Mouse (Mus musculus) heart, adult 2 months (tissue): ENCODE data around the gene Ncoa5. TPM values are rescaled to one million over a fixed set of nuclear protein-coding genes. Genes with fewer than 3 reads are reported as not detected.
A peak's percentile ranks its signal among the peaks of the same experiment; 100 is the strongest.

Source experiments
- DNase-seq, 2 experiments: peaks; one replicate each; pipeline ENCODE4 v3.0.0; 2021
- H3K27ac ChIP-seq: fragments of 200-600 bp; 2 replicates; pipeline ENCODE4 v1.8.1; 2022
- H3K27me3 ChIP-seq: fragments of 200-500 bp; 2 replicates; pipeline ENCODE4 v1.6.1; 2012; ENCODE audit warnings: mild to moderate bottlenecking, low read length, inconsistent platforms, mixed read lengths; ENCODE audit not compliant: control insufficient read depth, insufficient read depth
- H3K36me3 ChIP-seq: fragments of 200-500 bp; 2 replicates; pipeline ENCODE4 v1.6.1; 2012; ENCODE audit warnings: low read length, inconsistent platforms; ENCODE audit not compliant: control insufficient read depth, insufficient read depth
- H3K4me1 ChIP-seq: fragments of 200-500 bp; 2 replicates; pipeline ENCODE4 v1.6.1; 2011; ENCODE audit warnings: low read length; ENCODE audit not compliant: control insufficient read depth, insufficient read depth
- H3K4me3 ChIP-seq: fragments of 200-600 bp; 2 replicates; pipeline ENCODE4 v1.8.1; 2022
- H3K79me2 ChIP-seq: fragments of 200-500 bp; replicated peaks from 2 replicates; pipeline ENCODE4 v1.6.1; 2012; ENCODE audit warnings: mild to moderate bottlenecking, inconsistent platforms, low read length, moderate library complexity, mixed read lengths; ENCODE audit not compliant: control insufficient read depth, insufficient read depth
- H3K9ac ChIP-seq: fragments of 200-500 bp; 2 replicates; pipeline ENCODE4 v1.6.1; 2012; ENCODE audit warnings: low read depth, mild to moderate bottlenecking, control low read depth, inconsistent platforms, low read length, mixed read lengths
- CTCF ChIP-seq: fragments of 200-600 bp; IDR thresholded peaks from 2 replicates; pipeline ENCODE4 v1.8.1; 2022; ENCODE audit warnings: antibody characterized with exemption, mild to moderate bottlenecking, moderate library complexity
- EP300 ChIP-seq: fragments of 200-500 bp; IDR thresholded peaks from 2 replicates; pipeline ENCODE4 v1.6.1; 2011; ENCODE audit warnings: low read depth, low read length, control low read depth; ENCODE audit not compliant: insufficient read depth
- POLR2A ChIP-seq: fragments of 200-500 bp; IDR thresholded peaks from 2 replicates; pipeline ENCODE4 v1.6.1; 2011; ENCODE audit warnings: mild to moderate bottlenecking, low read depth, low read length, control low read depth; ENCODE audit not compliant: insufficient read depth
- WGBS: fragments of 180-500 bp; shearing (Covaris S2); methylation state at CpG from one replicate; pipeline ENCODE4 v1.1.7; 2018; 5-methylcytosine and 5-hydroxymethylcytosine counted together
- intact Hi-C: fragments of 180-260 bp; cut with DNase I; formaldehyde crosslinking; loops from one replicate; pipeline ENCODE4 v1.15.1; 2025
- polyA plus RNA-seq: library from polyadenylated mRNA; depleted of rRNA; stranded (reverse); fragments of >200 nt; gene quantifications from 2 replicates; pipeline ENCODE4 v1.2.3, GENCODE M21; 2012; rRNA removed
- total RNA-seq, 2 experiments: library from RNA; stranded (reverse); gene quantifications; 2 replicates each; pipeline ENCODE4 v1.2.3; 2021

The Ncoa5 gene
- total and polyA plus RNA-seq, 3 experiments, result 16.4 to 20.6 (median 18.6) TPM

DNA sequence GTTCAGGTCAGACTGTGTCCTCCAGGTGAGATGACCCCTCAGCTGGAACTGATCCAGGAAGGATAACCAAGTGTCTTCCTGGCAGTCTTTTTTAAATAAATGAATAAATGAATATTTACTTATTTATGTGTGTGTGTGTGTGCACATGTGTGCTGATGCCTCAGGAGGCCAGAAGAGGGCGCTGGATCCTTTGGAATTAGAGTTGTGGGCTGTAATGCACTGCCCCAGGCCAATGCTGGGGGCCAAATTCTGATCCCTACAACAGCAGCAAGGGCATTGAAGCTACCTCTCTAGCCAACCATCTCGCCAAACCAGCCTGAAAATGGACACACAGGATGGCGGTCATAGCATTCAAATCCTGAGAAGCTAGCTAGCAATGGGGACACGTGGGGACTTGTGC lies 78.9 kb downstream of the Ncoa5 start:
- Histone ChIP-seq H3K4me1 (no peaks in the 10 kb centered on the region; the same call in 1 of the 2 replicates), H3K4me3 (no peak overlapping the region), H3K9ac (no peak overlapping the region), H3K36me3 (no peaks in the 10 kb centered on the region), H3K27ac (no peak overlapping the region), H3K27me3 (0 out of 2 replicates have a peak, but pooled peaks cover 1% of the 10 kb centered on the region), H3K79me2 (no peaks in the 10 kb centered on the region)
- WGBS, result 73% methylated on average over 4 of the region's 4 CpGs
- DNase-seq, result no peak
- TF ChIP-seq POLR2A (no peak), EP300 (no peak), CTCF (no peak)
- intact Hi-C loops, result loop anchor here (10.0 kb wide), 1 partner anchor 319 kb away; no protein-coding TSS in a partner anchor

GRCm38 (mm10) chr2:164953224-164953623 lies 81.4 kb downstream of the Ncoa5 start:
- peaks cover 18% of the 10 kb centered on the region for H3K27me3 ChIP-seq
- intact Hi-C loops, result loop anchor here (2.0 to 10.0 kb wide), 3 partner anchors 160 to 409 kb away; no protein-coding TSS in a partner anchor
- no peak overlapping the region for H3K9ac ChIP-seq
- no peaks in the 10 kb centered on the region for H3K36me3 ChIP-seq
- DNase-seq, result peak; percentile 71 to 81
- TF ChIP-seq CTCF, result peak; percentile 96
- TF ChIP-seq POLR2A, result no peak
- H3K4me1 ChIP-seq, result no peaks in the 10 kb centered on the region
- WGBS, result 2% methylated on average over 21 of the region's 21 CpGs
- no peak overlapping the region for H3K4me3 ChIP-seq
- H3K27ac ChIP-seq, result no peak overlapping the region
- H3K79me2 ChIP-seq, result no peaks in the 10 kb centered on the region

DNA sequence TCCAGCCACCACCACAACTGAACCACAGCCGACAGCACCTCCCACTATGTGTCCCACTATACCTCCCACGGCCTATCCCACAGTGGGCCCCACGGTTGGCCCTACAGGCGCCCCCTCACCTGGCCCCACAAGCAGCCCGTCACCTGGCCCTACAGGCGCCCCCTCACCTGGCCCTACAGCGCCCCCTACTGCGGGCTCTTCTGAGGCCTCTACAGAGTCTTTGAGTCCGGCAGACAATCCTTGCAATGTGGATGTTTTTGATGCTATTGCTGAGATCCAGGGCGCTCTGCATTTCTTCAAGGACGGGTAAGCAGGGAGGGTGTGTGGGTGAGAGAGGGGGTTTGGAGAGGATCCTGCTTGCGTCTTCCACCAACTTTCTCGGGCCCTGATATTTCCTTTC lies 82.2 kb downstream of the Ncoa5 start:
- no peak for TF ChIP-seq EP300
- Histone ChIP-seq H3K9ac (no peak overlapping the region), H3K4me3 (no peak overlapping the region), H3K27me3 (peaks cover 21% of the 10 kb centered on the region), H3K4me1 (no peaks in the 10 kb centered on the region), H3K36me3 (no peaks in the 10 kb centered on the region), H3K79me2 (no peaks in the 10 kb centered on the region), H3K27ac (no peak overlapping the region)
- intact Hi-C loops, result loop anchor here (2.0 to 10.0 kb wide), 3 partner anchors 160 to 410 kb away; no protein-coding TSS in a partner anchor
- no peak for DNase-seq
- WGBS, result 34% methylated on average over 13 of the region's 13 CpGs

DNA sequence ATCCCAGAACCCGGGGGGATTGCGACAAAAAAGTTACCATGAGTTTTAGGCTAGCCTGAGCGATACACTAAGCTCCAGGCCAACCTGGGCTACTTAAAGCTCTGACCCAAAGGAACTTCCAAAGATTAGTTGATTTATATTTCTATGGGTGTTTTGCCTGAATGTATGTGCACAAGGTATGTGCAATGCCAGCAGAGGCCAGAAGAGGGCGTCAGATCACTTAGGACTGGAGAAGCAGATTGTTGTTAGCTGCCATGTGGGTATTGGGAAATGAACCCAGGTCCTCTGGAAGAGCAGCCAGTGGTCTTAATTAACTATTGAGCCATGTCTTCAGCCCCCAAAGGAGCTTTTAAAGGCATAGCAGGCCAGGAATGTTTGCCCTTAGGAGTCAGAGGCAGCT lies 82.9 kb downstream of the Ncoa5 start:
- Histone ChIP-seq H3K27me3 (peaks cover 21% of the 10 kb centered on the region), H3K79me2 (no peaks in the 10 kb centered on the region), H3K4me3 (no peak overlapping the region), H3K27ac (no peak overlapping the region), H3K9ac (no peak overlapping the region), H3K4me1 (no peaks in the 10 kb centered on the region), H3K36me3 (no peaks in the 10 kb centered on the region)
- TF ChIP-seq CTCF (peak; percentile 39), EP300 (no peak)
- 76% methylated on average over 4 of the region's 4 CpGs for WGBS
- no peak for DNase-seq
- intact Hi-C loops, result loop anchor here (2.0 to 10.0 kb wide), 3 partner anchors 161 to 411 kb away; no protein-coding TSS in a partner anchor

DNA sequence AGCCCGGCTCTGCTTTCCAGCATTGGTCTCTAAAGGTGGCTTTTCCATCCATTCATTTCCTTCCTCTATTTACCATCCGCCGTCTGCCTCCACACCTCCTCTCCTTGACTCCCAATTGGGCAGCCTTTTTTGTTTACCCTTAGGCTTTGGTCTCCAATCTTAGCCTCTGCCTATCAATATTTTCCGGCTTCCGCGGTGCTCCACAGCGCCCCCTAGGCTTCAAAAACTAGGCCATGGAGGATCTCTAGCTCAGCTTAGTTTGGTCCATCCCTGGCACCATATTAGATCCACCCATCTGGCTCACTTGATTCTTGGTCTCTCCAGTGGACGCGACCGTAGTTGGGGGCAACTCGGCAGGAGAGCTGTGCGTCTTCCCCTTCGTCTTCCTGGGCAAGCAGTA lies 84.2 kb downstream of the Ncoa5 start:
- intact Hi-C loops, result loop anchor here (5.0 to 10.0 kb wide), 2 partner anchors 324 to 412 kb away; no protein-coding TSS in a partner anchor
- Histone ChIP-seq H3K4me1 (no peaks in the 10 kb centered on the region), H3K27ac (no peak overlapping the region), H3K36me3 (no peaks in the 10 kb centered on the region), H3K9ac (no peak overlapping the region), H3K4me3 (no peak overlapping the region), H3K79me2 (no peaks in the 10 kb centered on the region), H3K27me3 (peaks cover 21% of the 10 kb centered on the region)
- no peak for DNase-seq
- TF ChIP-seq CTCF, result peak; percentile 47
- no peak for TF ChIP-seq EP300
- 31% methylated on average over 13 of the region's 13 CpGs for WGBS

Other genes with a start within 250 kb of the Ncoa5 start
- gene Snx21, start 249.0 kb downstream of the Ncoa5 start, total RNA-seq, result 10 to 100 TPM; 21.2 to 30.3 TPM
- gene Snx21, start 249.0 kb downstream of the Ncoa5 start, polyA plus RNA-seq, result 24.7 and 29.0 TPM in 2 replicates
- gene Acot8, start 230.0 kb downstream of the Ncoa5 start, total RNA-seq, result 10 to 100 TPM; 13.3 to 14.0 TPM
- gene Acot8, start 230.0 kb downstream of the Ncoa5 start, polyA plus RNA-seq, result 17.0 and 19.1 TPM in 2 replicates
- gene Zswim3, start 229.8 kb downstream of the Ncoa5 start, total RNA-seq, result 1 to 10 TPM; 1.7 to 2.1 TPM
- gene Zswim3, start 229.8 kb downstream of the Ncoa5 start, polyA plus RNA-seq, result 2.1 and 2.8 TPM in 2 replicates
- 1 to 10 TPM; 4.5 to 5.3 TPM for gene Zswim1, start 212.2 kb downstream of the Ncoa5 start, total RNA-seq
- gene Zswim1, start 212.2 kb downstream of the Ncoa5 start, polyA plus RNA-seq, result 5.1 and 6.4 TPM in 2 replicates
- under 1 TPM; 0.60 to 0.68 TPM for gene Spata25, start 206.3 kb downstream of the Ncoa5 start, total RNA-seq
- 0.23 TPM in 1 of 2 replicates, not detected in the other for gene Spata25, start 206.3 kb downstream of the Ncoa5 start, polyA plus RNA-seq
- 10 to 100 TPM; 94.3 to 99.8 TPM for gene Ctsa, start 202.0 kb downstream of the Ncoa5 start, total RNA-seq
- gene Ctsa, start 202.0 kb downstream of the Ncoa5 start, polyA plus RNA-seq, result 200 and 232 TPM in 2 replicates
- 10 to 100 TPM; 47.2 to 49.2 TPM for gene Neurl2, start 201.4 kb downstream of the Ncoa5 start, total RNA-seq
- 54.2 and 54.8 TPM in 2 replicates for gene Neurl2, start 201.4 kb downstream of the Ncoa5 start, polyA plus RNA-seq
- gene Pltp, start 177.2 kb downstream of the Ncoa5 start, total RNA-seq, result 10 to 100 TPM; 33.8 to 36.1 TPM
- 57.4 and 71.2 TPM in 2 replicates for gene Pltp, start 177.2 kb downstream of the Ncoa5 start, polyA plus RNA-seq
- gene Pcif1, start 155.6 kb downstream of the Ncoa5 start, total RNA-seq, result 10 to 100 TPM; 25.7 to 31.8 TPM
- gene Pcif1, start 155.6 kb downstream of the Ncoa5 start, polyA plus RNA-seq, result 18.4 and 20.8 TPM in 2 replicates
- 1 to 10 TPM; 8.0 to 8.2 TPM for gene Zfp335, start 123.1 kb downstream of the Ncoa5 start, total RNA-seq
- 14.0 and 14.3 TPM in 2 replicates for gene Zfp335, start 123.1 kb downstream of the Ncoa5 start, polyA plus RNA-seq
- under 1 TPM; 0.93 to 0.99 TPM for gene Mmp9, start 94.1 kb downstream of the Ncoa5 start, total RNA-seq
- 3.5 and 5.1 TPM in 2 replicates for gene Mmp9, start 94.1 kb downstream of the Ncoa5 start, polyA plus RNA-seq
- 1 to 10 TPM; 2.2 to 2.3 TPM for gene Slc12a5, start 74.1 kb downstream of the Ncoa5 start, total RNA-seq
- 1.5 TPM in 2 replicates for gene Slc12a5, start 74.1 kb downstream of the Ncoa5 start, polyA plus RNA-seq
- gene Cd40, start 20.8 kb upstream of the Ncoa5 start, total RNA-seq, result 1 to 10 TPM; 2.0 to 2.2 TPM
- gene Cd40, start 20.8 kb upstream of the Ncoa5 start, polyA plus RNA-seq, result 4.6 and 7.1 TPM in 2 replicates
- gene 1700025C18Rik, start 55.9 kb upstream of the Ncoa5 start, total RNA-seq, result not detected
- gene 1700025C18Rik, start 55.9 kb upstream of the Ncoa5 start, polyA plus RNA-seq, result not detected in 2 replicates
- under 1 TPM; 0.50 to 0.65 TPM for gene Cdh22, start 200.0 kb upstream of the Ncoa5 start, total RNA-seq
- 0.76 and 1.0 TPM in 2 replicates for gene Cdh22, start 200.0 kb upstream of the Ncoa5 start, polyA plus RNA-seq